Mouse (Mus musculus) kidney, postnatal 4 days (tissue): ENCODE measurements around the gene Tmem132e.

Experiments used
- DNase-seq, 2 experiments: peaks; one replicate each; pipeline ENCODE4 v3.0.0; 2021; ENCODE audit warnings: mixed read lengths in 2 of 2

The Tmem132e gene

DNA sequence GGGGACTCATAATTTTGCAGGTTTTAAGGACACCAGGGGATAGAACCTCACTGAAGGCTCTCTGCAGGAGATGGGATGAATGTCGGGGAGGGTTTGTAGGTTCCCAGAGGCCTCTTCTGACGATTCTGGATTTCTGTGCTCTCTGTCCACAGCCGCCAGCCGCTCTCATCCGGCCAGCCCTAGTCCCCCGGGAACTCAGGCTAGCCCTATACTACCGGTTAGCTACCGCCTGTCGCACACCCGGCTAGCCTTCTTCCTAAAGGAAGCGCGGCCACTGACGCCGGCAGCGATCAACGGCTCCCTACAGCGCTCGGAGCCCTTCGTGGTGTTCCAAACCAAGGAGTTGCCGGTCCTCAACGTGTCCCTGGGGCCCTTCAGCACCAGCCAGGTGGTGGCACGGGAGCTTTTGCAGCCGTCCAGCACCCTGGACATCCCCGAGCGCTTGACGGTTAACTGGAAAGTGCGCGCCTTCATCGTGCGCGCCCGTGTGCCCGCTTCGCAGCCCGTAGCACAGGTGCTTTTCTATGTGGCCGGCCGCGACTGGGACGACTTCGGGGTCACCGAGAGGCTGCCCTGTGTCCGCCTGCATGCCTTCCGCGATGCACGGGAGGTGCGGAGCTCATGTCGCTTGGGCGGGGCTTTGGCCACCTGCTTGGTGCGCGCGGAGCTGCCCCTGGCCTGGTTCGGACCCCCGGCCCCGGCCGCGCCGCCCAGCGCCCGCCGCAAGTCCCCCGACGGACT is 45.6 kb downstream of the Tmem132e start:
- no peak for DNase-seq

- no peak for DNase-seq
Observed at GRCm38 (mm10) chr11:82434832-82435182, 46.1 kb downstream of the Tmem132e start.

DNA sequence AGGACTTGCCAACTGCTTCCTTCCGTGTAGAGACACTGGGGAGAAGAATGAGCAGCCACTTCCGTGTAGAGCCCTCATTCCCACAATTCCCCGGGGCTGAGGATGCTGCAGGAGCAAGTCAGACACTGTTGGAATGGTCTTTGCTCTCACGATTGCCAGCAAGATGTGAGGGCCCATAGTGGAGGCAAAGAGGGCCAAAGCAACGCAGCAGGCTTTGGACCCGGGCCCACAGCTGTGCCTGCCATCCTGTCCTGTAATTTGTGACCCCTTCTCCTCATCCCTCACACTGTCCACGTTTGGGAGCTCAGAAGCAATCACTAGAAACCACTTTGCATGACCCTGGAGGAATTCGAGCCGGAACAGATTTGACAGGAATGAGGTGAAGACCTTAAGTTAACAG is 59.8 kb downstream of the Tmem132e start:
- DNase-seq, result no peak

- no peak for DNase-seq
Observed at GRCm38 (mm10) chr11:82452516-82452915, 63.8 kb downstream of the Tmem132e start.

DNA sequence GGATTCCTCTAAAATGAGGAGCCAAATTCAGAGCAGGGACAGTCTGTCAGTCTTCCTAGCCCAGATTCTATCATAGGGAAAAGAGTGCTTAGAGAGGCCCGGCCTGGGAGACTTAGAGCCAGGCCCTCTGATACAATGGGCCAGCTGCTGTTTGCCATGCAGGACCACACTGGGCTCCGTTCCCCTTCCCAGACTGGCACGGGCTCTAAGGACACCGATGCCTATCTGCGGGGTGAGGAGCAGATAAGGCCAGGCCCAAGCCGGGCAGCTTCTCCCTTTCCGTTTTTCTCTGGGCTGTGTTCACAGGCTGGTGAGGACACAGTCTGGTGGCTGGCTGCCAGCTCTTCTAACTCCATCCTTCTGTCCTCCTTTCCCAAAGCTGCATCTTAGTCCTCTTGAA is 64.5 kb downstream of the Tmem132e start:
- no peak for DNase-seq

DNA sequence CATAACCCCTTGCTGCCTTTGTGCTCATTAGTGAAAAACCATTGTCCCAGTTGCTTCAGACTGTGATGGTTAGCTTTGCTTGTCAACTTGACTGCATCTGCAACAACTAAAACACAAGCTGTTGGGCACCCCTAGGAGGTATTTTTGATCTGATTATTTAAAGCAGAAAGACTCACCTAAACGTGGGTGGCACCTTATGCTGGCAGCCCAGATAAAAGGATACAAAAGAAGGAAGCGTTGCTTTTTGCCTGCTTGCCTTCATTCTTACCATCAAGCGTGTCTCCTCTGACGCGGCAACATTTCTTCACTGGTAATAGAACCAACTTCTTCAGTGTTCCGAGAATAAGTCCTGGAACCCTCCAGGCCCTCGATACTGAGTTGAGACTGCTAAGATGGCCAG is 72.6 kb downstream of the Tmem132e start:
- no peak for DNase-seq

- DNase-seq, result no peak
Observed at GRCm38 (mm10) chr11:82465536-82465935, 76.8 kb downstream of the Tmem132e start.

GRCm38 (mm10) chr11:82467218-82467617 is 78.5 kb downstream of the Tmem132e start:
- no peak for DNase-seq

DNA sequence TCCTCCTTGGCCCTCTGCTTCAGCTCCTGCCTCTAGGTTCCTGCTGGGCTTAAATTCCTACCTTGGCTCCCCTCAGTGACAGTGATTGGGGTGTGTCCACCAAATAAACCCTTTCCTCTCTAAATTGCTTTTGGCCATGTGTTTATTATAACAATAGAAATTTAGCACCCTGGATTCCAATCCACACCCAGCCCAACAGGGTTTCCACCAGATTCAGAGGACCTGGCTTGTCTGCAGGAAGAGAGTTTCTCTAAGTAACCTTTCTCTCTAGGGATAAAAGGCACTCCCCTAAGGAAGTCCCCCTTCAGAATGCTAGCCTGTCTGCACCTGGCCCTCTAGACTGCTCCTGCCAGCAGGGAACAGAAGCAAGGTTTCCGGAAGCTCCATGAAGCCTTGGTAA is 82.4 kb downstream of the Tmem132e start:
- no peak for DNase-seq

GRCm38 (mm10) chr11:82473137-82473621 is 84.5 kb downstream of the Tmem132e start:
- DNase-seq, result no peak

- no peak for DNase-seq
Observed at GRCm38 (mm10) chr11:82476092-82476491, 87.4 kb downstream of the Tmem132e start.

DNA sequence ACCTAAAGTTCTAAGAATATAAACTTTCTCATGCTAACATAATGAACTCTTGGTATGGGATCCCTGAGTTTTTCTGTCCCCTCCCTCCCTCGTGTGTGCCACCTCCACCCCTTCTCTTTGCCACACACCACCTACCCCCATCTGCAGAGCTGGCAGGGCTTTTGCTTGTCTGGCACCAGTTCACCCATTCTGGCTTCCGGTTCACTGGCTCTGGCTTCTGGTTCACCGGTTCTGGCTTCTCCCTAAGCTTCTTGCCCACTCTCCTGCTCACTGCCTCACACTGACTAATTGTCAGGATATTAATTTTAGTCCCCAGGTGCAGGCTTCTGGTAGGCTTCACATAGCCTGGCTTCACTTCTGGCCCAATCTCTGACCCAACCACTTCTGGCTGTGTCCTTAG is 88.7 kb downstream of the Tmem132e start:
- DNase-seq, result no peak

GRCm38 (mm10) chr11:82480941-82481340 is 92.2 kb downstream of the Tmem132e start:
- no peak for DNase-seq

GRCm38 (mm10) chr11:82487359-82488086 is 98.8 kb downstream of the Tmem132e start:
- no peak for DNase-seq

DNA sequence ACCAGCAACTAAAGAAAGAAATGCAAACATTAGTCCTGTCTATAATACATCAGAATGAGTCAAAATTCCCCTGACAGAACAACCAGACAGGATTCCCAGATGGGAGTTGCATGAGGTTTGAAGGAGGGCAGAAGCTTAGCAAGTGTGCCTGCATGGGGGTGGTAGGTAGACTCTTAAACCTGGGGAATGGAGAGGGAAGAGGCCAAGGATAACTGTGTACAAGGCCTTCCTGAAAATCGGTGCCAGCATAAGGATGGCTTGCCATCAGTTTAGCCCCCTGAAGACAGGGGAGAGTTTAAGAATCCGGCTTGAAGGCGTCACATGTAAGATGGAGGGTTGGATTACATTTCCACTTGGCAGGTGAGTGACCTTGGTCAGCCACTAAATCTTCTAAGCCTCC is 102.2 kb downstream of the Tmem132e start:
- DNase-seq, result no peak
